Mouse (Mus musculus) midbrain, embryonic 12.5 days (tissue): ENCODE measurements at regions not wholly inside any gene's neighbourhood (a gene's known extent, or its start where the extent isn't known, plus 50 kb on each side); places are given as distances from the start of the nearest gene placed in this dataset.

Source experiments
- ATAC-seq: fragments of 200-750 bp; cut with Nextera tagmentation; 2 replicates; pipeline ENCODE4 v1.8.0; 2017; ENCODE audit warnings: low read depth, moderate TSS enrichment, moderate library complexity; ENCODE audit not compliant: low FRiP score
- H3K27ac ChIP-seq: fragments of 300-500 bp; sonication (generic); replicated peaks from 2 replicates; pipeline ENCODE4 v1.5.1; 2016; ENCODE audit warnings: mild to moderate bottlenecking
- H3K27me3 ChIP-seq: fragments of 300-500 bp; sonication (generic); 2 replicates; pipeline ENCODE4 v1.6.1; 2016; ENCODE audit warnings: mild to moderate bottlenecking
- H3K36me3 ChIP-seq: fragments of 300-500 bp; sonication (generic); 2 replicates; pipeline ENCODE4 v1.6.1; 2016
- H3K4me1 ChIP-seq: fragments of 300-500 bp; sonication (generic); 2 replicates; pipeline ENCODE4 v1.6.1; 2016
- H3K4me2 ChIP-seq: fragments of 300-500 bp; sonication (generic); replicated peaks from 2 replicates; pipeline ENCODE4 v1.6.1; 2016; ENCODE audit warnings: mild to moderate bottlenecking, moderate library complexity
- H3K4me3 ChIP-seq: fragments of 300-500 bp; sonication (generic); 2 replicates; pipeline ENCODE4 v1.5.1; 2016; ENCODE audit warnings: mild to moderate bottlenecking
- H3K9ac ChIP-seq: fragments of 300-500 bp; sonication (generic); replicated peaks from 2 replicates; pipeline ENCODE4 v1.6.1; 2016; ENCODE audit warnings: mild to moderate bottlenecking, moderate library complexity
- H3K9me3 ChIP-seq: fragments of 300-500 bp; sonication (generic); 2 replicates; pipeline ENCODE4 v1.6.1; 2016; ENCODE audit warnings: mild to moderate bottlenecking
- WGBS: fragments of 180-500 bp; shearing (Covaris S2); methylation state at CpG from one replicate; pipeline ENCODE4 v1.1.7; 2016; 5-methylcytosine and 5-hydroxymethylcytosine counted together

GRCm38 (mm10) chr9:79028234-79028633 lies 412.9 kb downstream of the Cd109 start:
- H3K27me3 ChIP-seq, result no peaks in the 10 kb centered on the region
- H3K9me3 ChIP-seq, result no peaks in the 10 kb centered on the region
- no peak overlapping the region for H3K27ac ChIP-seq
- H3K4me3 ChIP-seq, result no peak overlapping the region
- no peaks in the 10 kb centered on the region for H3K4me1 ChIP-seq
- H3K36me3 ChIP-seq, result no peaks in the 10 kb centered on the region
- no peak for ATAC-seq
- no peak overlapping the region for H3K4me2 ChIP-seq
- 90% methylated on average over 6 of the region's 6 CpGs for WGBS
- H3K9ac ChIP-seq, result no peak overlapping the region

DNA sequence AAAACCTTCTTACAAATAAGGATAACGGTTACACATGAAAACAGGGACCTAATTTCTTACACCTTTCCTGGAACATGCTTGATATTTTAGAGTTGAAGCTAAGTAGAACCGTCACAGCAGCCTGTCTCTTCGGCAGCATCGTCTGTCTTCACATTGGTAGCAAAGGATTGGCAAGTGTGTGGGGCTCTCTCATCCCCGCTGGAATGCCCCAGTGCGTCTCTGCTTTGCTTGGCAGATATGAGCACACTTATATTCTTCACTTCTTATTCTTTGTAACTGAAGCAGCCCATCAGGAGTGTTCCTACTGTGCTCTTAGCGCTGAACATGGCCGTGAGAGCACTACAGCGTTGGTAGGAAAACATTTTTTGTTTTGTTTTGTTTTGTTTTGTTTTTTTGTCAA lies 414.1 kb downstream of the Cd109 start:
- Histone ChIP-seq H3K4me1 (no peaks in the 10 kb centered on the region), H3K27me3 (no peaks in the 10 kb centered on the region), H3K4me3 (no peak overlapping the region), H3K27ac (no peak overlapping the region), H3K36me3 (no peaks in the 10 kb centered on the region), H3K4me2 (no peak overlapping the region), H3K9ac (no peak overlapping the region), H3K9me3 (no peaks in the 10 kb centered on the region)
- ATAC-seq, result no peak
- WGBS, result 85% methylated on average over 9 of the region's 9 CpGs

GRCm38 (mm10) chr9:79035677-79036076 lies 420.3 kb downstream of the Cd109 start:
- H3K27me3 ChIP-seq, result no peaks in the 10 kb centered on the region
- no peak overlapping the region for H3K27ac ChIP-seq
- ATAC-seq, result no peak
- 86% methylated on average over 2 of the region's 2 CpGs for WGBS
- H3K4me1 ChIP-seq, result no peaks in the 10 kb centered on the region
- H3K36me3 ChIP-seq, result no peaks in the 10 kb centered on the region
- no peak overlapping the region for H3K4me2 ChIP-seq
- H3K9me3 ChIP-seq, result no peaks in the 10 kb centered on the region
- no peak overlapping the region for H3K9ac ChIP-seq
- H3K4me3 ChIP-seq, result no peak overlapping the region

- no peak overlapping the region for H3K9ac ChIP-seq
- H3K27me3 ChIP-seq, result no peaks in the 10 kb centered on the region
- no peak overlapping the region for H3K4me3 ChIP-seq
- no peaks in the 10 kb centered on the region for H3K36me3 ChIP-seq
- ATAC-seq, result no peak
- no peak overlapping the region for H3K27ac ChIP-seq
- 96% methylated on average over 1 of the region's 1 CpGs for WGBS
- H3K4me1 ChIP-seq, result no peaks in the 10 kb centered on the region
- H3K4me2 ChIP-seq, result no peak overlapping the region
- no peaks in the 10 kb centered on the region for H3K9me3 ChIP-seq
Measured at GRCm38 (mm10) chr9:79037054-79037453, 421.7 kb downstream of the Cd109 start.

- Histone ChIP-seq H3K9ac (no peak overlapping the region), H3K4me1 (no peaks in the 10 kb centered on the region), H3K4me3 (no peak overlapping the region), H3K27me3 (no peaks in the 10 kb centered on the region), H3K36me3 (no peaks in the 10 kb centered on the region), H3K27ac (no peak overlapping the region), H3K4me2 (no peak overlapping the region), H3K9me3 (no peaks in the 10 kb centered on the region)
- 89% methylated on average over 4 of the region's 4 CpGs for WGBS
- no peak for ATAC-seq
Measured at GRCm38 (mm10) chr9:79038971-79039370, 423.6 kb downstream of the Cd109 start.

DNA sequence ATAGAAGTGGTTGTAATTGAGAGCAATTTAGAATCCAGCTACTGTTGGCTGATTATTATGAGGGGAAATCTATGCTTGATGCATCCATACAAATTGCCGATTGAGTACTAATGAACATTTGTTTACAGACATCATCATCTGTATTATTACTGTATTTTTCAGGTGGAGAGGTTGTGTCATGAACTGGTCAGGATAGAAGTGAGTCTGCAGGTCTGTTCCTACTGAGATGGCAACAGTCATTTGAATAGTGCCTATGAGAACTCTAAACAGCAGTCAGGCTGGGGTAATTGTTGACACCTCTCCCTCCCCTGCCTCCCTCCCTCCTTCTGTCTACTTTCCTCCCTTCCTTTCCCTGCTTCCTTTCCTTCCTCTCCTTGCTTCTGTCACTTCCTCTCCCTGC lies 429.0 kb downstream of the Cd109 start:
- Histone ChIP-seq H3K4me1 (no peaks in the 10 kb centered on the region), H3K9ac (no peak overlapping the region), H3K9me3 (no peaks in the 10 kb centered on the region), H3K36me3 (no peaks in the 10 kb centered on the region), H3K4me2 (no peak overlapping the region), H3K27me3 (no peaks in the 10 kb centered on the region), H3K4me3 (no peak overlapping the region), H3K27ac (no peak overlapping the region)
- WGBS, result 93% methylated on average over 1 of the region's 1 CpGs
- no peak for ATAC-seq

DNA sequence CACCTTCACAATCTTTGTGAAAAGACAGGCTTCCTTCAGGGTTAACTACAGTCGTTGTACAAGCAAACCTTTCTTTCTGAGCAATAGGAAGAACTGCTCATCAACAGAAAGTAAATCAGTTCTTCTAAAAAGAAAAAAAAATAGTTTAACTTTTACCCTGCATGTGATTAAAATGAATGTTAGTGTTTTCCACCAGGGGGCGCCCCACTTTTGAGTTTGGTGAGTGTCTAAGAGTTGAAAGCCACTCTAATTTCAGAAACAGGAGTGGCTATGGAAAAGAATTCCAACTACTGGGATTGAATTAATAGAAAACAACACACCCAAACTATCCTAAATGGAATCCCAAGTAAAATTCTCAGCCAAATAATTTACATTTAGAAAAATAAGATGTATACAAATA lies 430.0 kb downstream of the Cd109 start:
- Histone ChIP-seq H3K36me3 (no peaks in the 10 kb centered on the region), H3K9me3 (no peaks in the 10 kb centered on the region), H3K4me1 (no peaks in the 10 kb centered on the region), H3K4me3 (no peak overlapping the region), H3K27ac (no peak overlapping the region), H3K9ac (no peak overlapping the region), H3K4me2 (no peak overlapping the region), H3K27me3 (no peaks in the 10 kb centered on the region)
- 5% methylated on average over 2 of the region's 2 CpGs for WGBS
- ATAC-seq, result no peak

DNA sequence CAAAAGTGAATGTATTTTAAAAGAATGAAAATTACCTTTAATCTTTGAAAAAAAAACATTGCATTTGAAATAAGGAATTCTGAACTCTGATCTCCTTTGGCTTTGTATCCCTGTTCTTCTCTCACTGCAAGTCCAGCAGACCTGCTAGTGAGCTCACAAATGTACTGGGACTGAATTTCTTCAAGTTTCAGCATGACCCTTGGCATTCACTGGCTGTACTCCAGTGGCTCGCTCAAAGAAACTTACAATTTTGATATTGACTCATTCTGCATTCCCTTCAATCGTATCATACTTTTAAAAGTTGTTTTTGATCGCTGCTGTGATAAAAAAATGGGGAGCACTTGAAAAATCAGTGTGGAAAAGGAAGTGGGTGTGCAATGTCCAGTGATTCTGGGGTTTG lies 456.6 kb downstream of the Cd109 start:
- WGBS, result 81% methylated on average over 3 of the region's 3 CpGs
- no peak for ATAC-seq
- H3K36me3 ChIP-seq, result no peaks in the 10 kb centered on the region

GRCm38 (mm10) chr9:79109611-79110010 lies 494.3 kb downstream of the Cd109 start:
- no peaks in the 10 kb centered on the region for H3K36me3 ChIP-seq
- no peaks in the 10 kb centered on the region for H3K9me3 ChIP-seq
- ATAC-seq, result no peak
- H3K4me1 ChIP-seq, result no peaks in the 10 kb centered on the region
- no peaks in the 10 kb centered on the region for H3K27me3 ChIP-seq
- no peak overlapping the region for H3K4me3 ChIP-seq
- no peak overlapping the region for H3K9ac ChIP-seq
- 80% methylated on average over 2 of the region's 2 CpGs for WGBS
- H3K27ac ChIP-seq, result no peak overlapping the region
- no peak overlapping the region for H3K4me2 ChIP-seq

More for the DNA sequence above, 456.6 kb downstream of the Cd109 start:
- Histone ChIP-seq H3K4me1 (no peaks in the 10 kb centered on the region), H3K4me3 (no peak overlapping the region), H3K4me2 (no peak overlapping the region), H3K9me3 (no peaks in the 10 kb centered on the region), H3K27ac (no peak overlapping the region), H3K27me3 (no peaks in the 10 kb centered on the region), H3K9ac (no peak overlapping the region)

GRCm38 (mm10) chr9:79111326-79111725 lies 496.0 kb downstream of the Cd109 start:
- Histone ChIP-seq H3K4me2 (no peak overlapping the region), H3K9ac (no peak overlapping the region), H3K27ac (no peak overlapping the region), H3K9me3 (no peaks in the 10 kb centered on the region), H3K4me1 (no peaks in the 10 kb centered on the region), H3K4me3 (no peak overlapping the region), H3K36me3 (no peaks in the 10 kb centered on the region), H3K27me3 (no peaks in the 10 kb centered on the region)
- WGBS, result 92% methylated on average over 2 of the region's 2 CpGs
- no peak for ATAC-seq

DNA sequence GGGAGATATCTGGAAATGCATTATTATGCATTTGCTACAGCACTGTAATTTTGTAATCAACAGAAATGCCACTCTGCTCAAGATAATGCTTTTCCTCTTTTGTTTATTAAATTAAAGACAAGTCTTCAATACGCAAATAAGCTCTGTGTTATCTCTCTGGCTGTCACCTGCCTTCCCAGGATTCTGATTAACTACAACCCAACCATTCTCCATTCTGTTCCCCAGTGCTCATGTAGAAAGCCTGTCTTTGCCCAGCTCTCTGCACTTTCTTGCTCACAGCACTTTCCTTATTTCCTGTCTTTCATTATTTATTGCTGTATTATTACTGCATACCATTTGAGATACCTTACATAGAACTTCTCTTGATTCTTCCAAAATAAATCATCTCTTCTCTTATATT lies 525.6 kb downstream of the Cd109 start:
- Histone ChIP-seq H3K36me3 (no peaks in the 10 kb centered on the region), H3K4me2 (no peak overlapping the region), H3K9me3 (no peaks in the 10 kb centered on the region), H3K4me3 (no peak overlapping the region), H3K27ac (no peak overlapping the region), H3K9ac (no peak overlapping the region), H3K4me1 (no peaks in the 10 kb centered on the region), H3K27me3 (no peaks in the 10 kb centered on the region)
- no peak for ATAC-seq
- WGBS, result 96% methylated on average over 1 of the region's 1 CpGs

DNA sequence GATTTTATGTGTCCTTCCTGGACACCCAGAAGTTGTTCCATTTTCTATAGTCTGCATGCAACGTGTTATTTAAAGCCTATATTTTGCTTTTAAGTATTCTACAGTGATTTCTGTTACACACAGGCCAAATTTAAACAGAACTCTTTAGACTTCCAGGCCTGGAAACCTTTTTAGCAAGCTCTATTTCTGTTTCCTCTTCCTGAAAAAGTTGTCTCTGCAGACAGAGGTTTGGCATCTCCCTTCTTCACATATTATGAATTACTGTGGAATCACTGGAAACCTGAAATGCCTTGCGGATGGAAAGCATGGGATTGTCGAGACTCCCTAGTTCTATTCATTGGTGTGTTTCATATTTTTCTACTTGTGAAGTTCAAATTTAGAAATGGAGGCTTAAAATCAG lies 530.7 kb downstream of the Cd109 start:
- Histone ChIP-seq H3K4me1 (no peaks in the 10 kb centered on the region), H3K36me3 (no peaks in the 10 kb centered on the region), H3K9ac (no peak overlapping the region), H3K4me2 (no peak overlapping the region), H3K27ac (no peak overlapping the region), H3K27me3 (no peaks in the 10 kb centered on the region), H3K4me3 (no peak overlapping the region), H3K9me3 (no peaks in the 10 kb centered on the region)
- WGBS, result 81% methylated on average over 3 of the region's 3 CpGs
- no peak for ATAC-seq

DNA sequence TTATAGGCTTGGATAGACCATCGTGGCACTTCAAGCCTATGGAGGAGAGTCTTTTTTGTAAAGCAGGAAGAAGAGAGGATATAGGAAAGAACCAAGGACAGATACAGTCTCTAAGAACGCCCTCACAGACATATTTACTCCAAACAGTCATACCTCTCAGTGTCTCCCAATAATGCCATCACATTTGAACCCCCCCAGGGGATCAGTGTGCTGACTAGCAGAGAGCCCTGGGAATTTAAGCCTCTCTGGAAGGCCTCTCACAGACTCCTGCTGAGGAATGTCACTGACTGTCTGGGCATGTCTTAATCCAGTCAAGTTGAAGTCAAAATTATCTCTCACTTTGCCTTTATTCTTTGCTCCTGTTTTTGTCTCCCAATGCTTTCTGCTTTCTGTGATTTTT lies 550.2 kb downstream of the Cd109 start:
- Histone ChIP-seq H3K36me3 (no peaks in the 10 kb centered on the region), H3K9ac (no peak overlapping the region), H3K4me2 (no peak overlapping the region), H3K4me1 (no peaks in the 10 kb centered on the region), H3K4me3 (no peak overlapping the region), H3K27me3 (no peaks in the 10 kb centered on the region), H3K27ac (no peak overlapping the region), H3K9me3 (no peaks in the 10 kb centered on the region)
- 43% methylated on average over 2 of the region's 2 CpGs for WGBS
- no peak for ATAC-seq
